Mouse (Mus musculus) forelimb bud, embryonic 11.5 days (tissue): ENCODE measurements around the gene Rilp.
"Not testable (repeated sequence)": the region's sequence is repeated elsewhere in the genome, so short reads cannot be mapped to it uniquely, and the experiment has no call there.

Experiments
- DNase-seq: peaks from one replicate; pipeline ENCODE4 v3.0.0-alpha.2; 2012; ENCODE audit warnings: low read depth, low spot score

Gene Rilp

DNA sequence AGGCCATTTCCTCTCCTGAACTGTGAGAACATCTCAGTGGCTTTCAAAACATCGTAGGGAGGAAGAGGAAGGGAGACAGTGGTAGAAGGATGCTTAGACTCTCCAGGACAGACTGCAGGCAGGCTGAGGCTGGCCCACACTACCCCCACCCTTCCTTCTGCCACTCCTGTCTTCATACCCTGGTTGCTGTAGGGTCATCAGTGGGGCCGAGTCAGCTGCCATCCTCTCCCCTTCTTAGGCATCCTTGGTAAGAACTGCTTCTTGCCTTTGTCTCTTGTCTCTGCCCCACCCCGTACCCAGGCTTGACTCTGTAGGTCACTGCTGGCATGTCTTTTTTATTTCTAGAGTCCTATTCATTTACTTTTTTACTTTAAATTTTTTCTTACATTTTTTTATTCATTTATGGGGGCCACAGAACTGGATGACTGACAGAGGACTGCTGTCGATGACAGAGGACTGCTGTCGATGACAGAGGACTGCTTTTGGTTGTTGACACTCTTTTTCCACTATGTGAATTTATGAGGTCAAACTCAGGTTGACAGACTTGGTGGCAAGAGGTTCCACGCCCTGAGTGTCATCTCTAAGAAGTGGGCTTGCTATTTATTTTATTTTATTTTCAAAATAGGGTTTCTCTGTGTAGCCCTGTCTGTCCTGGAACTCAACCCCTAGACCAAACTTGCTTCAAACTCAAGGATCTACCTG is 23.6 kb downstream of the Rilp start:
- no peak for DNase-seq

DNA sequence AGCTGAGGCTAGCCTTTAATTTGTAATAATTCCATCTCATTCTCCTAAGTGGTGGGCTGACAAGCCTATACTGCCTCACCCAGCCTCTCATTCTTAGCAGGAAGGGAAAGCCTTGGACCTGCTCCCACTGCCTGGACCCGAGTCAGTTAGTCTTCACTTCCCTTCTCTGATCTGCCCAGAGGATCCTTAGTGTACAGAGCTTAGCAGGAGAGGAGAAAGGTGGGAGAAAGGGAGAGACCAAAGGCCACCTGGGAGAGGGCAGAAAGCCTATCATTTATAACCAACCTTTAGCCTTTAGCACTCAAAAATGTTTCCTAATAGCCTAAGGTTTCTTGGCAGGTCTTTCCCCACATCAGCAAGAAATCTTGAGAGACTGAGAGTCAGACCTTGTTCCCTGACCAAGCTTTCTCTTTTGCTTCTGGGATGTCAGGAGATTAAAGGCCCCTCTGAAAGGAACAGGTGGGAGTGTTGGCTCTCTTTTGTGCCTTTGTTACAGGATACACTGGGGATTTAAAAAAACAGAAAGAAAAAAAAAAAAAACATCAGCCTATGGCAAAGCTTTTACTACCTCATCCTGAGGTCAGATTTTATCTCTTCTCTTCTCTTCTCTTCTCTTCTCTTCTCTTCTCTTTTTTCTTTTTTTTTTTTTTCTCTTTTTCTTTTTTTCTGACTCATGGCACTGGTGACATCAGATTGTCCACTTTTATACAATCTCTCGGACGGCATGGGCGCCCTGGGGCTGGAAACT is 24.6 kb downstream of the Rilp start:
- no peak for DNase-seq

DNA sequence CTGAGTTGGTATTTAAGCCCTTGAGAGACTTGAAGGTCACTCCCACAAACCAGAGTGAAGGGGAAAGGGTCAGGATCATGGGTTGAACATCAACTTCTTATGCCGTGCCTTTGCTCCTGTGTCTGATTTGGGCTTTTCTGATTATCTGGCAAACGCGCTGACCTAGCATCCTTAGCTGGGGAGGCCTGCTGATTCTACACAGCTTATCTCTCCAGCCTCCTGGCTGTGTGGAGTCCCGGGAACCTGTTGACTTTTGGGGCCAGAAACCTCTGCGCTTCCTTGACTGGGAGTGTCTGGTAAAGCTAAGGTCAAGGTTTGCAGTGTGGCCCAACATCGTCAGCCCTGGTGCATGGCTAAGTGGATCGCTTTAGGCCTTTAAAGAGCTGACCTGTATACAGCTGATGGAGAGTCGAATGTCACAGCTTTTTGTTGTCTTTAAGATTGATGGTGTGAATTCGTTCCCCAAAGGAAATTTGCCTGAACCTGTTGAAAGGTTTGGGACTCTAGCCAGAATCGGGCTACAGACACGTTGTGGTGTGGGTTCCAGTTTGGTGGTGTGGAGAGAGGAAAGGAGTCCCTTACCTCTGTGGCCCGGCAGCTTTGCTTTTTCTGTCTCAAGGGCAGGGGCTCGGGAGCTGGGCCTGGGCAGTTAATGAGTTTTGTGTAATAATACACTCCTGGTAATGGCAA is 25.4 kb downstream of the Rilp start:
- no peak for DNase-seq

DNA sequence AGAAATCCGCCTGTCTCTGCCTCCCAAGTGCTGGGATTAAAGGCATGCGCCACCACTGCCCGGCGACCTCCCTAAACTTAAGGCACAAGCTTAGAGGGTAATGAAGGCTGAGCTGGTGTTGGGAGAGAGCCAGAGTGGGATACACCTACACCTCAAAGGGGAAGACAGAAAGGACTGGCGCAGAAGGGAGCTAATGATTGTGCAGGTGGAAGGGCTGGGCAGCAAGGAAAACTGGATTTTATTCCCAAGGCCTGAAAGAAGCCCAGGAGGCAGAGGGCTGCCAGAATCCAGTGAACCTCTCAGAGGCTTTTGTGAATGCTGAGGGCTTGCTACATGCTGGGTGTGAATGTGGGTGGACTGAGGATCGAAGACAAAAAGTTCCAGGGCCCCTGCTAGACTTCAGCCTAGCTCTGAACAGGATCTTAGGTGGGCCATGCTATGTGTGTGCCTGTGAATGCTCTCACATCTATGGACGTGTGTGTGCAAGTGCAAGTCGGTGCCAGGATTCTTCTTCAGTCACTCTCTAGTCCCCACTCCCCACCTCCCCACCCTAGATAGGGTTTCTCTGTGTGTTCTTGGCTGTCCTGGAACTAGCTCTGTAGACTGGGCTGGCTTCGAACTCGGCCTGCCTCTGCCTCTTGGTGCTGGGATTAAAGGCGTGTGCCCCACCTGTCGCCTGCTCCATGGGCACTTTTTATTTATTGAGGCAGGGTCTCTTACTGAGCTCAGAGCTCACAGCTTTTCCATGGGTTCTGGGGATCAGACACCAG is 26.5 kb downstream of the Rilp start:
- no peak for DNase-seq

DNA sequence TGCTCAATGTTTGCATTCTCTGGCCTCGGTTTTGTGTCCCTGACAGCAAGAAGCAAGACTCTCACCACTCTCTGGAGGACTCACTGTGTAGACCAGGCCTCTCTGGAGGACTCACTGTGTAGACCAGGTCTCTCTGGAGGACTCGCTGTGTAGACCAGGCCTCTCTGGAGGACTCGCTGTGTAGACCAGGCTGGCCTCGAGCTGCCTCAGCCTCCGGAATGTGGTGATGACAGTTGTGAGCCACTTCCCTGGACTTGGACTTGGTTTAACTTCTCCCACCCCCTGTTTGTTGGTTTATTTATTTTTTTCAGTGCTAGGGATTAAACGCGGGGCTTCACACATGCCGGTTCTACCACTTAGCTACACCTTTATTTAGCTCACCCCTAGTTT is 27.1 kb downstream of the Rilp start:
- no peak for DNase-seq

DNA sequence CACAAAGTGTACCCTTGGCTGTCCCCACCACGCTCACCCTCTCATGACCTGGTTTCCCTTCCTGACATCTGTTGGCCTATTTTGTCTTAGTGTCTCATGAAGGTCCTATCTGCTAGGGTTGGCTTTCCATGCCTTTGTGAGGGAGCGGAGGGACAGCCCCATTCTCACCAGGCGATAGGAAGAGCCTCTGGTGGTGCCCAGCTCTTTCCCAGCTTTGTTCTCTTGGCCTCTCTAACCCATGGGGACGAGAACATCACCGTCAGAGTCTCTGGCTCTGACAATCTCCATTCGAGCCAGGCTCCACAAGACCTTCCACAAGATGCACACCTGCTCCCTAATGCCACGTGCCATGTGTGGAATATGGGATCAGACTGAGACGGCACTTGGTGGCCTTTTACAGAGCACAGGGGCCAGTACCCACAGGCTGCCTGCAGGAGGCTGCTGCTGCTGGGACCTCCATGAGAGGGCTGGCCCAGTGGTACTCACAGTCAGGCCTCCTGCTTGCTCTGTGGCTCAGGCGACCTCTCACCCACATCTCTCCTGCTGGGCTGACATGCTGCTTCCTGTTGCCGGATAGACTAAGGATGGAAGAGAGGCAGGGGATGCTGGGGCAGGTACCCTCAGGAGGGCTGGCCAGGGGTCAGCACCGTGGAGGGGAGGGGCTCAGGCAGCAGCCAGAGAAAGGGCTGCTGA is 27.7 kb downstream of the Rilp start:
- DNase-seq = no peak

DNA sequence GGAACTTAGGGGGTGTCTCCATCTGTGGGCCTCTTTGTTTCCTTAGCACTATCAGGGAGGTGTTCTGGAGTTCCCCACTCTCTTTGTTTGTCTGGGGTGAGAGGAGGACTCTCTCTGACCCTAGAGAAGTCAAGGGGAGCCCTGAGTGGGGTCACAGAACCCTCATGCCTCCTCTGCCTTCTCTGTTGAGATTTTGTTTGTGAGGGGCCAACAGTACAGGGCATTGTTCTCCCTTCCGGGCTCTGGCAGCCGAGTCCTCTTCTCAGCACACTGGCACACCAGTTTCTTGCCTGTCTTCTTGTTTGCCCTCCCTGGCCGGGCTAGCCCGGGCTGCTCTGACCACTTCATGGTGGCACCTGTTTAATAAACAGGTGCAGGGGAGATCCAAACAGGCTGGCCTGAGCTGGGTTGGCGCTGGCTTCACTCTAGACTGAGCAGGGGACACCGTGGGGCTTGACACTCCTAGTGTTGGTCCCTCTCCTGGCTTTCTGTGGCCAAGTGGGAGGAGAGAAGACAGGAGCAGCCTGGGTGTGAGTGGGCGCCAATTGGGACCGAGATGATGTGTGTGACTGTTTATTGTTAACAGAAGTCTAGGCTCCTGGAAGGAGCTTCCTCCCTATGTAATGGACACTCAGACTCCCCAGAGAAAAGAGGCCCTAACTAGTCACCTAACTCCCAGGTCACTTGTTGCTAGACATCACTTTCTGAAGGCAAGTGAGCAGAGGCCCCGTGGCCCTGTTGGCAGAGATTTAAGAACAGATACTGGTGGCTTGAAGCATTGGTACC is 28.5 kb downstream of the Rilp start:
- no peak for DNase-seq

DNA sequence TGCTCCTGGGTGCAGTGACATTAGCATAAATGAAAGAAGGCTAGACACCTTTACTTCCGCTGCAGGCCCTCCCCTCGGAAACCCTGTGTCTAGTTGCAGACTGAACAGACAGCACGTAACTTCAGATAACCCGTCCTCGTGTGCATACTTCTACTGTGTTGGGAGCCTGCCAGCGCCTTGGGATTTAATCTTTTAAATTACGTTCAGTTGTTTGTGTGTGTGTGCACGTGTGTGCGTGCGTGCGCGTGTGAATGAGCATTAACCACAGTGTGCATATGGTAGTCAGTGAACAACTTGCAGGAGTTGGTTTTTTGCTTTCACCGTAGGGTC is 29.0 kb downstream of the Rilp start:
- DNase-seq = no peak

DNA sequence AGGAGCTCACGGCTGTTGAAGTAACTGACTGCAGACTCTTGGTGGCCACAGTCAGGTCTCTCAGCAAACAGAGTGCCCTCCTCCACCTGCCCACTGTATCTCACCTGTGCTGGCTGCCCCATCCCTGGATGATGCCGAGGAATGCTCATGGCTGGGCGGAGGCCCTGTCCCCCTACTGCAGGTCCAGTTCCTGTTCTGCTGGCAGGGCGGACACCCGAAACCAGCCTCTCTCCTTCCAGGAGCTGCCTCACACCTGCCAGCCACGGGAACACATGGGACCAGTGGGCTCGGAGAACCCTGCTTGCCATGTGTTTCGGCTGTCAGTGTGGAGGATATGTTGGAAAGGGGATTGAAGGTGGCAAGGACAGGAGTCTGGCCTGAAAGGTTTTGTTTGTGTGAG is 30.3 kb downstream of the Rilp start:
- DNase-seq = no peak

DNA sequence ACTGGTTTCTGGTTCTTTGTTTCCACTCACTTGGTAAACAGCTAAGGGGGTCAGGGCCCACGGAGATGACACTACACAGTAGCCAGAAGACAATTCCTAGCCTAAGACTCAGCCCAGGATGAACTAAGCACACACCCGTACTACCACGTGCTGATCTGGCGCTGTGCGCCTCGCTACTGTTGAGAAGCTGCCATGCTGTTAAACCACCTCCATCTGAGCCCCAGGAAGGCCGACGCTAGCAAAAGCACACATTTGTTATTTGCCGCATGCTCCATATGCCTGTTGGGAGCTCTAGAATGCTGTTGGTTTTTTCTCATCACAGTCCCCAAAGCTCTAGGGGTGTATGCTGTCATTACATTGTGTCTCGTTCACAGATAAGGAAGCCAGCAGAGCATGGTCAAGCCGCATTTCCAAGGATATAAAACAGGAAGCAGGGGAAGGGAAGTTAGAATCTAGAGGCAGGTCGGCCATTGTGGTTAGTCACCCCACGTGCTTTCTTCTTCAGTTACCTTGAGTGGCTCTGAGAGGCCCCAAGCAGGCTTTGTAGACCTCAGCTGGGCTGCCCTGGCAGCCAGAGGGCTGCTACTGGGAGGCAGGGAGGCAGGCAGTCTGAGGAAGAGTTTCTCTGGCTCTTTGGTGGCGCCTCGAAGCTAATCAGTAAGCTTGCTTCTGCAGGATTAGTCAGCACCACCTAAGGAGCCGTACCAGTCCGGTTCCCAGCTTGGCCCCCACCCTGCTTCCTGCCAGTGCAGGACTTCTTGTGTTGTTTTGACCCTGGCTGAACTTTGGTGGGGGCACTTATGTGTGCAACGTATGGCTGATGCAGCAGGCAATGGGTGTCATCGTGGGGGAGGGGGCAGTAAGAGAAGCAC is 31.1 kb downstream of the Rilp start:
- no peak for DNase-seq

DNA sequence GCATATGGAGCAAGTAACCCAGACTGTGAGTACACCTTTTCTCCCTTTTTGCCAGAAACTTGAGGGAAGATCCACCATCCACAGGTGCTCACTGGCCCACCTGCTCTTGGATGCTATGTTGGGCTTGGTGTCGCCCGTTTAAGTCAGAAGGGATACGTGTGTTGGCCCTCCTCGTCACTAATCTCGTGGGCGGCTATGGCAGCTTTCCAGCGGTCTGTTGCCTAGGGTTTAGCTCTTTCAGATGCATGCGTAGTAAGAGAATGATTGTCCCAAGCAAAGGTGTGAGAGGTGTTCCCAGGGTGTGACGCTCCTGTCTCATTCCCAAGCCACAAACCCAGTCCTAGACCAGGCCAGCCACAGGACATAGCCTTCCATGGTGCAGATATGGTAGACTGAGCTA is 34.8 kb downstream of the Rilp start:
- DNase-seq = no peak

DNA sequence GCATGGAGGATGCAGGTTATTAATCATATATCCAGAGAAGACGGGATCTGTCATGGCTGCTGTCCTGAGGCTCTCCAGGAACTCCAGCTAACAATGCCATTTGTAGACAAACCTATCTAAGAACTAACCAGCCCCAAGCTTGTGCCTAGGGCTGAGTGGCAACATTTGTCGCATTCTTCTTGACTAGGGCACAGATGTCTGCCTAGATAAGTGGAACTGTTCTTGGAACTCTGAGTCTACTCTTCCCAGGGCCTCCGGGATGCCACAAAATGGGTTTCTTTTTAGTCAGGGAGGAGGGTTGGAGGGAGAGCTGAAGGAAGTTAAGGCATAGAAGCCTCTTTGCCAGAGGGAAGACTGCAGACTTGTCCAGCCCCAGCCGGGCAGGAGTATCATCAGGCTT is 36.2 kb downstream of the Rilp start:
- DNase-seq = no peak

DNA sequence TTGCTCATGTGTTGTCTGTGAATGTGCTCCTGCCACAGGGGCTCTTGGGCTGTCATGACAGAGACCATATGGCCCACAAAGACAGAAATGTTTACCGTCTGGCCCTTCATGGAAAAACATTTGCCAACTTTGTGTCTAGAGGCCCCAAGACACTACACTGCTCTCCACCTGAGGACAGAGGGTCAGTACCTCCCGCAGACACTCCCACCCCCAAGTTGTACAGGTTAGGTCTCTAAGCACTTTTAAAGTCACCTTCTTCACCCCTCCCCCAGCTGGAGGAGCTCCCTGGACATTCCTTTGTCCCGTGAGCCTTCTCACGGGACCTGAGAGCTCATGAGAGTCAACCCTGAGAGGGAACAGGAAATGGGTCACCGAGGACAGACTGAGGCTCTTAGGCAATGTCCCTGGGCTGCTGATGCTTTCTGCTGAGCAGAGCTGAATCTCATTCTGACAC is 39.8 kb downstream of the Rilp start:
- no peak for DNase-seq

DNA sequence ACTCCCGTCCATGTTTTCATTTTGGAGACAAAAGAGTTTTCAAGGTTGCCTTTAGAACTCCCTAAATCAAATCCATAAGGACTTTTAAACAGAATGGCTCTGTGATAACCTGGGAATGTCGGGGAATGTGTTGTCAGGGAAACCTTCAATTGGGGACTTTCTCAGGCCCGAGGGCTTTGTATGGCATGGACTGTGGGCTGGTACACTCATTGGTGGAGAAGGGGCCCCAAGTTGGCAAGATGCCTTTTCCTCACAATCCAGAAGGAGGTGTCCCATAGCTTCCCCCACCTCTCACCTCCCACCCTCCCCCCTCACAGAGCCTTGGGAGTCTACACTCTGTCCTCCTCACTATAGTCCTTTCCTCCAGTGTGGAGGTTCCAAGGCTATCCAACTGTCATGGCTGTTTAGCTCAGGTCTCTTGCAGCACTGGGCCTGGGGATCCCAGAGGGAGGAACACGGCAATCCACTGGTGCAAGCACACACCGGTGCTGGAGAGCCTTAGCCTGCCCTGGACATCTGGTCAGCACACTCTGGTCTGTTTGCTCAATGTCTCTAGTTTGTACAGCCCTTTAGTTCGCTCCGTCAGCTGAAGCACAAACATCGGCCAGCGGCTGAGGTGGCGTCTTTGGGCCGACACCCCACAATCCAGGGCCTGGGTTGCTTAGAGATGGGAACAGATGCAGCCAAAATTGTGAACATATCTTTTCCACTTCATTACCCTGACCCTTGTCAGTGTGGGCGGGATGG is 40.5 kb downstream of the Rilp start:
- no peak for DNase-seq

DNA sequence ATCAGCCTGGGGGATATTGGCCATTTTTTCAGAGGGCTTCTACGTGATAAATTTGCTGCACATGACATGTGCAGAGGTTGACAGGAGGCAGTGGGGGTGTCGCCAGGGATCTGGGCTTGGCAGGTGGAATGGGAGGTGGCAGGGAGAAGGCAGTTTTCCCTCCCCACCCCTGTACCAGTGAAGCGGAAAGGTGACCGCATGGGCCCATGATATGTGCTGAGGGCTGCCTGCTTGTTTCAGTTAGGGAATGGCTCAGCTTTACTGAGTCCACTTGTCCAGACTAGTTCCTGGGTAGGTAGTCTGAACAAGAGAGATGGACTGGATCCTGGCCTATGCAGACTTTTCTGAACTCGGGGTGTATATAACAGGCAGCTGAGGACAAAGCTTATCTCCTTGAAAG is 41.4 kb downstream of the Rilp start:
- no peak for DNase-seq

DNA sequence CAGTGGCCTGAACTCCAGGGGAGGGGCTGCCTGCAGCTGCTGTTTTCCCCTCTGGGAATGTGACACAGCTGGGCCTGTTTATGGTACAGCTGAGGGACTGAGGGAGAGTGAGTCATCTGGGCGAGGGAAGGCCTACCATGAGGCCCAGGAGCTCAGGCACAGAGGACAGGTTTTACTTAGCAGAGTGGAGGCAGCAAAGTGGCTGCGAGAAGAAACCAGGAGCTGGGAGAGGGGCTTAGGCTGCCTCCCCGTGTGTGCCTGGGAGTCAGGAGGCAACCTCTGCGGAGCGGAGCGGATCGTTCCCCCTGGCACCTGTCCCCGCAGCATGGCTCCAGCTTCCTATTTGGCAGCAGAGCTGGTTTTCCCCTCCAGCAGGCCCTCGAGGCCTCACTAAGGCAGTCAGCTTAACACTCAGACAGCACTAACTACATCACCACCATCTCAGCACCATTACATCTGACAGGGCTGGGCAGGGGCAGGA is 42.1 kb downstream of the Rilp start:
- DNase-seq = no peak

DNA sequence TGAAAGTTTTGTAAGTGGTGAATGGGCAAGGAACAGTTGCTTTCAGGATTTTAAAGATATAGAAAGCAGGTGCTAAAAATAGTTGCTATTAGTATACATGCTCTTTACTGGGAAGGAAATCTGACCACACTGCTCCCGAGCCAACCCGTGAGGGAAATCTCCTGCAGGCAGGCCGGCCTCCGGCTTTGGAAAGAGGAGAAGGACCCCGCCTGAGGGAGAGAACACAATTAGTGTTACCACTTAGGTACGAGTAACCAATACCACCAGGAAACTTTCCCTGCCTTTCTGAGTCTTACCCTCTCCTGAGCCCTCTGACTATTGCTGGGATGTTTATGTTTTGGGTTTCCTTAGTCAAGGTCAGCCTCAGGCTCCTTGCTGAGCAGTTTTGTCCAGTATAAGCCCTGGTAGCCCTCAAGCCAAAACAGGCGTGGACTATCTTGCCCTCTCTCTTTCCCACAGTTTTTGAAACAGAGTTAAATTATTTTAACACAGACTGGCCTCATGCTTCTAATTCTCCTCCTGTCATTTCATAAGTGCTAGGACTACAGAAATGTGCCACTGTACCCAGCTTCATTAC is 43.1 kb downstream of the Rilp start:
- no peak for DNase-seq

DNA sequence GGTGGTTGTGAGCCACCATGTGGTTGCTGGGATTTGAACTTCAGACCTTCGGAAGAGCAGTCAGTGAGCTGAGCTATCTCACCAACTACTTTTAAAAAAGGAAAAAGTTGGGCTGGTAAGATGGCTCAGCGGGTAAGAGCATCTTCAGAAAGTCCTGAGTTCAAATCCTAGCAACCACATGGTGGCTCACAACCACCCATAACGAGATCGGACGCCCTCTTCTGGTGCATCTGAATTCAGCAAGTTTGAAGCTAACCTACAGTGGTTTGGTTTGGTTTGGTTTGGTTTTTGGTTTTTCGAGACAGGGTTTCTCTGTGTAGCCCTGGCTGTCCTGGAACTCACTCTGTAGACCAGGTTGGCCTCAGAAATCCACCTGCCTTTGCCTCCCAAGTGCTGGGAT is 46.1 kb downstream of the Rilp start:
- not testable (repeated sequence) for DNase-seq

DNA sequence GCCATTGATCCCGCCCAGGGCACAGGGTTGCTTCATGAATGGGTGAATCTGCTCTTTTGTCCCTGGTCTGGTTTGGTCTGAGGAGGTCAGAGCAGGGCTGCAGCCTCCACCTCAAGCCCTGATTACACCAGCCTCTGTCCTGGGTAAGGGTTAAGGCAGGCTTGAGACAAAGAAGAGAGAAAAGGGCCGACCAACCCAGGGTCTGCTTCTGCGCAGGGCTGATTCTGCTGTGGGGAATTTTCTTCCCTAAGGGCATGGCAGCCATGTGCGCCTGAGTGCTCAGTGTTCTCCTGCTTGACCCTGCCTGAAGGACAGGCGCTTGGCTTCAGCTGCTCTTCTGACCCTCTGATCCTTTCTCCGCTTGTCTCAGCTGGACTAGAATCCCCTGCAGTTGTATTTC is 47.2 kb downstream of the Rilp start:
- DNase-seq = no peak
